Mouse (Mus musculus) MEL (cell line): ENCODE results near the gene Ubtd2.

ENCODE experiments used
- CTCF ChIP-seq, 3 experiments: IDR thresholded peaks in 2 of 3; conservative IDR thresholded peaks in 1 of 3; 2 replicates each; pipeline ENCODE4 v1.5.1; 2011 to 2012; ENCODE audit warnings: low read length in 3 of 3, low read depth in 2 of 3, mild to moderate bottlenecking in 2 of 3, improper control_type of control experiment in 1 of 3, inconsistent platforms in 1 of 3, mixed read lengths in 1 of 3, moderate library complexity in 1 of 3; ENCODE audit not compliant: control insufficient read depth in 1 of 3, insufficient read depth in 1 of 3, poor library complexity in 1 of 3, severe bottlenecking in 1 of 3
- MAFK ChIP-seq: IDR thresholded peaks from 2 replicates; pipeline ENCODE4 v1.6.1; 2011; ENCODE audit warnings: low read depth, mild to moderate bottlenecking, low read length, improper control_type of control experiment, borderline replicate concordance
- NELFE ChIP-seq: IDR thresholded peaks from 2 replicates; pipeline ENCODE4 v1.6.1; 2011; ENCODE audit warnings: low read depth, low read length, improper control_type of control experiment
- POLR2A ChIP-seq, 2 experiments: IDR thresholded peaks; 2 replicates each; pipeline ENCODE4 v1.6.1; 2011 to 2012; ENCODE audit warnings: low read length in 2 of 2, mild to moderate bottlenecking in 2 of 2, control low read depth in 1 of 2, improper control_type of control experiment in 1 of 2, low read depth in 1 of 2, moderate library complexity in 1 of 2; ENCODE audit not compliant: control insufficient read depth in 1 of 2, insufficient read depth in 1 of 2, poor library complexity in 1 of 2
- TCF12 ChIP-seq: IDR thresholded peaks from 2 replicates; pipeline ENCODE4 v1.6.1; 2014; ENCODE audit warnings: low read depth, mild to moderate bottlenecking, inconsistent platforms, low read length, improper control_type of control experiment, moderate library complexity
- USF2 ChIP-seq, 2 experiments: IDR thresholded peaks; 2 replicates each; pipeline ENCODE4 v1.6.1; 2011 to 2012; ENCODE audit warnings: improper control_type of control experiment in 2 of 2, low read length in 2 of 2, borderline replicate concordance in 1 of 2, inconsistent platforms in 1 of 2, low read depth in 1 of 2, mild to moderate bottlenecking in 1 of 2; ENCODE audit not compliant: insufficient read depth in 1 of 2
- ZC3H11A ChIP-seq: IDR thresholded peaks from 2 replicates; pipeline ENCODE4 v1.6.1; 2012; ENCODE audit warnings: low read depth, mild to moderate bottlenecking, inconsistent platforms, low read length, improper control_type of control experiment
- ZNF384 ChIP-seq: IDR thresholded peaks from 2 replicates; pipeline ENCODE4 v1.6.1; 2012; ENCODE audit warnings: low read depth, mild to moderate bottlenecking, inconsistent platforms, low read length, improper control_type of control experiment

DNA sequence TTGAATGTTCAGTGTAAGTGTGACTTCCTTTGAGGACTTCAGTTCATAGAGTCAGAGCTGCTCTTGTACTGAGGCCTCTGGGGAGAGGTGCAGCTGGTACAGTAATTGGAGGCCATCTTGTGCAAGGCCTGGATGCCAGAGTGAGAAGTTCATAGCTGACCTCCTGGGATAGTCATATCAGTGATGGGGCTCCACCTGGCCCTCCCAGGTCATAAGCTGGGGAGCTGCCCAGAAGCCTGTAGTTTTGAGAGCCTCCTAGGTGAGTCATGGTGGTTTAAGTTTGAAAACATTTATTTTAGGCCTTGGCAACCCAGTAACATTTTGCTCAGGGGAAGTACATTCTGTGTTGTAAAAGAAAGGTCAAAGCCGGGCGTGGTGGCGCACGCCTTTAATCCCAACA lies 102.9 kb downstream of the Ubtd2 start:
- no peak for TF ChIP-seq TCF12
- no peak for TF ChIP-seq CTCF (IDR thresholded peaks at IDR 0.05 in 2 of 3, conservative IDR thresholded peaks at IDR 0.05 in 1 of 3; ENCODE audit: control insufficient read depth in 1 of 3, insufficient read depth in 1 of 3, low read depth in 2 of 3, low read length in 3 of 3, poor library complexity in 1 of 3, severe bottlenecking in 1 of 3)
- no peak for TF ChIP-seq ZNF384
- no peak for TF ChIP-seq MAFK
- TF ChIP-seq ZC3H11A = no peak
- TF ChIP-seq USF2 (IDR thresholded peaks at IDR 0.05; ENCODE audit: borderline replicate concordance in 1 of 2, insufficient read depth in 1 of 2, low read depth in 1 of 2, low read length in 2 of 2) = no peak
- TF ChIP-seq POLR2A (IDR thresholded peaks at IDR 0.05; ENCODE audit: control insufficient read depth in 1 of 2, insufficient read depth in 1 of 2, low read depth in 1 of 2, low read length in 2 of 2, poor library complexity in 1 of 2) = no peak
- no peak for TF ChIP-seq NELFE
